Mouse (Mus musculus): Measurements from ENCODE around the gene Ubqln4. TPM values are rescaled to one million over a fixed set of nuclear protein-coding genes. Genes with fewer than 3 reads are reported as not detected.
"Not testable (repeated sequence)": the region's sequence is repeated elsewhere in the genome, so short reads cannot be mapped to it uniquely, and the experiment has no call there.

The Ubqln4 gene
- polyA plus RNA-seq, 1 experiment from 2014 or later = 43.5 TPM

DNA sequence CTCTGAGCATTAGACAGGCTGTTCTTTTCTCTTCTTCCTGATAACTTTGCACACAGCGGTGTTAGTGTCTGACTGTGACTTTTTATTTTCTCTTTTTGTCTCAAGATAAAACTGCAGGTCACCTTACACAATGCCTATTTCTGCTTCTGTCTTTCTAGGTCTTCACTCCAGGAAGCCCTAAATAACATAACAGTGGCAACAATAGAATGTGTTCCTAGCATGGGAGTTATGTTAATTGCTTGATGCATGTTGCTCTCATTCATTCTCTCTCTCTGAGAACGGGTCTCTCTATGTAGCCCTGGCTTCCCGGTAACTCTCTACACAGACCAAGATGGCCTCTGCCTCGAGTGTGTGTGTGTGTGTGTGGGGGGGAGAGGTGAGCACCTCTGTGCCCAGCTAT is 48.9 kb downstream of the Ubqln4 start:
- no peak for ATAC-seq
- 70% methylated on average over 4 of the region's 4 CpGs for WGBS

DNA sequence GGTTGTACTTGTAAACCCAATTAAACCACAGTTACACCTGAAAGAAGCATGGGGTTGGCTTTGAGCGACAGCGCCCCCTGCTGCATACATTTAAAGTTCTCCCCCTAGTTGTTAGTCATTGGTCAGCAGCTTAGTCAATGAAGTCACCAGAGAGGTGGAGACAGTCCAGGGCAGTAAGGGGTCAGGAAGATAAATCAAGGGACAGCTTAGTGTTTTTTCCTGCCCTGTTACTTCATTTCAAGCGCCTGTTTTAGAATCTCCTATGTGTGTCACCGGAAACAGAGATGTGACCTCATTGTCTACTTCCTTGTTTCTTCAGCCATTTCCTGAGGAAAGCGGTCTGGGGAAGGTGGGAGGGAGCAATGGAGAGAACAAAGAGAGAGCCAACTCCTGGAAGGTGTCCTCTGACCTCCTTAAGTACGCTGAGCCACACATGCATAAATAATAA is 50.2 kb downstream of the Ubqln4 start:
- no peak for ATAC-seq
- Histone ChIP-seq H3K27ac (ENCODE audit: low read length) (no peak overlapping the region), H3K36me3 (ENCODE audit: control insufficient read depth, insufficient read depth) (no peaks in the 10 kb centered on the region), H3K4me1 (replicated peaks; ENCODE audit: control insufficient read depth, insufficient read depth, low read length) (peaks cover 7% of the 10 kb centered on the region), H3K4me2 (ENCODE audit: low read length) (no peak overlapping the region), H3K9ac (replicated peaks; ENCODE audit: low read depth, low read length) (no peak overlapping the region), H3K27me3 (replicated peaks; ENCODE audit: control insufficient read depth, insufficient read depth, low read length) (no peaks in the 10 kb centered on the region), H3K9me3 (ENCODE audit: control insufficient read depth, low read length) (no peaks in the 10 kb centered on the region), H3K4me3 (replicated peaks; ENCODE audit: low read length) (no peak overlapping the region)
- WGBS = 30% methylated on average over 6 of the region's 6 CpGs

More for the DNA sequence above, 48.9 kb downstream of the Ubqln4 start:
- H3K27me3 ChIP-seq (replicated peaks; ENCODE audit: control insufficient read depth, insufficient read depth, low read length) = no peaks in the 10 kb centered on the region
- H3K9me3 ChIP-seq (ENCODE audit: control insufficient read depth, low read length) = no peaks in the 10 kb centered on the region
- H3K9ac ChIP-seq (replicated peaks; ENCODE audit: low read depth, low read length) = no peak overlapping the region
- no peak overlapping the region for H3K4me2 ChIP-seq (ENCODE audit: low read length)
- H3K4me1 ChIP-seq (replicated peaks; ENCODE audit: control insufficient read depth, insufficient read depth, low read length) = peaks cover 3% of the 10 kb centered on the region; the same call in 1 of the 2 replicates
- no peak overlapping the region for H3K27ac ChIP-seq (ENCODE audit: low read length)
- no peak overlapping the region for H3K4me3 ChIP-seq (replicated peaks; ENCODE audit: low read length)
- H3K36me3 ChIP-seq (ENCODE audit: control insufficient read depth, insufficient read depth) = no peaks in the 10 kb centered on the region

DNA sequence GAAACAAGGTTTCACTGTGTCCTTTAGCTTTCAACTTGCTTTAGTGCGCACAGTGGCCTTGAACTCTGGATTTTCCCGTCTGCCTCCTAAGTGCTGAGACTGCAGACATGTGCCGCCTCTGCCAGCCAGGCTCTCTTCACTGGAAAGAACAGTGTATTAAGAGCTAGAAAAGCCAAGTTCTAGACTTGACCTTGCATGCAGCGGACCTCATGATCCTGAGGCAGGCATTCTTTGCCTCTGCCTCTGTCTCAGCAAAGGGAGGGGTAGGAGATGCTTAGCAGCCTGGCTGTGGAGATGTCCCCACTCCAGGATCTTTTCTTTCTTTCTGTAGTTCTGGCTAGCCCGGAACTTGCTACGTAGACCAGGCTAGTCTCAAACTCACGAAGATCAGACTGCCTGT is 51.3 kb downstream of the Ubqln4 start:
- ATAC-seq = no peak
- no peak overlapping the region for H3K4me2 ChIP-seq (ENCODE audit: low read length)
- H3K9me3 ChIP-seq (ENCODE audit: control insufficient read depth, low read length) = no peaks in the 10 kb centered on the region
- no peak overlapping the region for H3K27ac ChIP-seq (ENCODE audit: low read length)
- no peak overlapping the region for H3K4me3 ChIP-seq (replicated peaks; ENCODE audit: low read length)
- H3K4me1 ChIP-seq (replicated peaks; ENCODE audit: control insufficient read depth, insufficient read depth, low read length) = peaks cover 7% of the 10 kb centered on the region
- H3K36me3 ChIP-seq (ENCODE audit: control insufficient read depth, insufficient read depth) = no peaks in the 10 kb centered on the region
- WGBS = 90% methylated on average over 7 of the region's 7 CpGs
- no peaks in the 10 kb centered on the region for H3K27me3 ChIP-seq (replicated peaks; ENCODE audit: control insufficient read depth, insufficient read depth, low read length)
- H3K9ac ChIP-seq (replicated peaks; ENCODE audit: low read depth, low read length) = no peak overlapping the region

DNA sequence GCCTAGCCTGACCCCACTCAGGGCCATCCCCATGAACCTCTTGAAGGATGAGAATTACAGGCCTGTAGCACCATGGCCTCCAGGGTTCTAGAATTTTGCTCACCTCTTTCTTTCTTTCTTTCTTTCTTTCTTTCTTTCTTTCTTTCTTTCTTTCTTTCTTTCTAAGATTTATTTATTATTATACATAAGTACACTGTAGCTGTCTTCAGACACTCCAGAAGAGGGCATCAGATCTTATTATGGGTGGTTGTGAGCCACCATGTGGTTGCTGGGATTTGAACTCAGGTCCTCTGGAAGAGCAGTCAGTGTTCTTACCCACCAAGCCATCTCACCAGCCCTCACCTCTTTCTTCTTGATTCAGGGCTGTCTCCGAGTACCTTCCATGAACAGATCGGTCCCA is 52.1 kb downstream of the Ubqln4 start, which contains the start of gene Arhgef2:
Gene Arhgef2, plus strand, starts transcription at position 301 of the 400 bp plus-strand sequence.
- not testable (repeated sequence) for H3K9ac ChIP-seq (replicated peaks; ENCODE audit: low read depth, low read length); ATAC-seq; H3K9me3 ChIP-seq (ENCODE audit: control insufficient read depth, low read length); H3K4me1 ChIP-seq (replicated peaks; ENCODE audit: control insufficient read depth, insufficient read depth, low read length); H3K4me3 ChIP-seq (replicated peaks; ENCODE audit: low read length); H3K27me3 ChIP-seq (replicated peaks; ENCODE audit: control insufficient read depth, insufficient read depth, low read length); H3K4me2 ChIP-seq (ENCODE audit: low read length); H3K36me3 ChIP-seq (ENCODE audit: control insufficient read depth, insufficient read depth); H3K27ac ChIP-seq (ENCODE audit: low read length)
- WGBS = 91% methylated on average over 2 of the region's 2 CpGs

DNA sequence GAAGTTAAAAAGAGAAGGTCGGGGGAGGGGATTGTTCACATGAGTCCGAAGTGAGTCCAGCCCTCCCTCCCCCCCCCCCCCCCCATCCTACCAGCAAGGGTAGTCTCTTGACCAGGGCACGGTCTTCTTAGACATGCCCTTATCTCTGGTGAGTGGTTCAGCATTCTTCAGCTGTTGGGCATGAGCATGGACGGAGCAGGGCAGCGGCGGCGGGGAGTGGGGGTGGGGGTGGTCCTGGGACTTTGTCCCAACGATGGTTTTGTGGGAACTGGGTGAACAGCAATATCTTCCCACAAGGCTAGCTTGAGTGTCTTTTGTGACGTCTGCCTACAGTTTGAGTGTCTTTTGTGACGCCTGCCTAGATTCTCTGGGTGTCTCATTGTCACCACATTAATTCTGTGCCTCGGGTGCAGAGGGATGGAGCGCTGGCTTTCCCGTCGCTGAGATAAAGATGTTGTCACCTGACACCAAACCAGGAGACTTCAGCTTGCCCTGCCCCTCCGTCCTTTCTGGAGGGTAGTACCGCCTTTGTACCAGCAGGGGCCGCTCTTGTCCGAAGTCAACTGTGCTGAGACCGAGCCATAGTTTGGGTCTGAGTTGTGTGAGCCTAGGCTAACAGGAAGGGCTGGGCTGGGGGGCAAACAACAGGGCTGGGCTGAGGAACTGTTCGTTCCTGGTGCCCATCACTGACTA is 53.7 kb downstream of the Ubqln4 start:
- Histone ChIP-seq H3K9me3 (ENCODE audit: control insufficient read depth, low read length) (no peaks in the 10 kb centered on the region), H3K4me2 (ENCODE audit: low read length) (peak overlapping the region; percentile 51), H3K27me3 (replicated peaks; ENCODE audit: control insufficient read depth, insufficient read depth, low read length) (no peaks in the 10 kb centered on the region), H3K36me3 (ENCODE audit: control insufficient read depth, insufficient read depth) (no peaks in the 10 kb centered on the region), H3K4me3 (replicated peaks; ENCODE audit: low read length) (peak overlapping the region; percentile 29), H3K9ac (replicated peaks; ENCODE audit: low read depth, low read length) (peak overlapping the region; percentile 40), H3K4me1 (replicated peaks; ENCODE audit: control insufficient read depth, insufficient read depth, low read length) (peaks cover 7% of the 10 kb centered on the region), H3K27ac (ENCODE audit: low read length) (no peak overlapping the region)
- under 1% methylated on average over 20 of the region's 20 CpGs for WGBS
- peak; percentile 91 for ATAC-seq

DNA sequence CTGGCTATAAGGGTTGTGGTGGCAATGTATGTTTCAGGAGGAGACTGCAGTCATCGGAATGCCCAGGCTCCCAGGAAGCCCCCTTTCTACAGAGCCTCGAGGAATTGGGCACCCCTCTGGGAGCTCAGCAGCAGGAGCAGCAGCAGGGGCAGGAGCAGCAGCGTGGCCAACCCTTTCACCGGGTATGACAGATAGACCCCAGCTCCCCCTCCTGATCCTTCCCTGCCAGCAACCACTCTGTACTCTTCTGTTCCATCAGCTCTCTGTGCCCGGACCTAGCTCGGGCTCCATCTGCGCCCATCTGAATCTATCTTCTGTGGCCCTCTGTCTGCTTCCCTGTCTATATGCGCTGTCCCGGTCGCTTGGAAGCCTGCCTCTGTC is 54.2 kb downstream of the Ubqln4 start:
- H3K27me3 ChIP-seq (replicated peaks; ENCODE audit: control insufficient read depth, insufficient read depth, low read length) = no peaks in the 10 kb centered on the region
- no peaks in the 10 kb centered on the region for H3K9me3 ChIP-seq (ENCODE audit: control insufficient read depth, low read length)
- WGBS = 21% methylated on average over 10 of the region's 10 CpGs
- H3K4me1 ChIP-seq (replicated peaks; ENCODE audit: control insufficient read depth, insufficient read depth, low read length) = peaks cover 7% of the 10 kb centered on the region
- H3K27ac ChIP-seq (ENCODE audit: low read length) = no peak overlapping the region
- H3K9ac ChIP-seq (replicated peaks; ENCODE audit: low read depth, low read length) = peak overlapping the region; percentile 36; the same call in 1 of the 2 replicates
- ATAC-seq = peak; percentile 67
- H3K4me2 ChIP-seq (ENCODE audit: low read length) = peak overlapping the region; percentile 51
- peak overlapping the region; percentile 21 for H3K4me3 ChIP-seq (replicated peaks; ENCODE audit: low read length)
- H3K36me3 ChIP-seq (ENCODE audit: control insufficient read depth, insufficient read depth) = no peaks in the 10 kb centered on the region

DNA sequence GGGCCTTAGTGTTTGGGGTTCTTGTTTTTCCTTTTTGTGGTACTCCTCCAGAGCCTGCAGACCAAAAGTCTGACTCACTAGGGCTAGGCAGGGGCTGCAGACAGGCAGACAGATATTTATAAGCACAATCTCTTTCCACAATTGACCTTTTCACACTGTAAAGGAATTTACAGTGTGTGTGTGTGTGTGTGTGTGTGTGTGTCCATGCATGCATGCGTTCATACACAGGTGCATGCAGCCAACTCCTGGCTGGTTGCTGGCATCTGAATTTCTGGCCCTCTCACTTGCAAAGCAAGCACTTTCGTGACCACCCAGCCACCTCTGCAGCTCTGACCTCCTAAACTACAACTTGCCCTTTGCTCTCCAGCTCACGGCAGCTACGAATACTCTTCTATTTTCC is 55.5 kb downstream of the Ubqln4 start:
- Histone ChIP-seq H3K27ac (ENCODE audit: low read length) (no peak overlapping the region), H3K4me3 (replicated peaks; ENCODE audit: low read length) (no peak overlapping the region), H3K4me2 (ENCODE audit: low read length) (no peak overlapping the region), H3K4me1 (replicated peaks; ENCODE audit: control insufficient read depth, insufficient read depth, low read length) (peaks cover 7% of the 10 kb centered on the region), H3K36me3 (ENCODE audit: control insufficient read depth, insufficient read depth) (no peaks in the 10 kb centered on the region), H3K9ac (replicated peaks; ENCODE audit: low read depth, low read length) (no peak overlapping the region), H3K27me3 (replicated peaks; ENCODE audit: control insufficient read depth, insufficient read depth, low read length) (no peaks in the 10 kb centered on the region), H3K9me3 (ENCODE audit: control insufficient read depth, low read length) (no peaks in the 10 kb centered on the region)
- ATAC-seq = no peak
- 85% methylated on average over 4 of the region's 4 CpGs for WGBS

DNA sequence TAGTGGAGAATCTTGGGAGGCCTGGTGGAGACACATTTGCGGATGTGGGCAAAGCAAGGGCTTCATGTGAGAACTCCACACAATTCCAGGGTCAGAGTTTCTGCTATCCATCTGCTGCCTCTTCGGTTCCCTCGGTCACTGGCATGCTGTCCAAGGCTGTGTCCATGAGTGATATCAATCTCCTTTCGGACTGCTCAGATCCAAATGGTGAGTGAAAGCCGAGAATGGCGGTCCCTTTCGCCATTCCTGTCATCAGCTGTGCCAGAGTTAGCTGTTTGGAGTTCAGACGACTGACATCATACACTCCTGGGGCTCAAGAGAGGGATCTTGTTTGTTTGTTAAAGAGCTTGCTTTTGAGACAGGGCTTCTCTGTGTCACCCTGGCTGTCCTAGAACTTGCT is 60.9 kb downstream of the Ubqln4 start:
- H3K4me2 ChIP-seq (ENCODE audit: low read length) = no peak overlapping the region
- no peak overlapping the region for H3K4me3 ChIP-seq (replicated peaks; ENCODE audit: low read length)
- no peak for ATAC-seq
- H3K4me1 ChIP-seq (replicated peaks; ENCODE audit: control insufficient read depth, insufficient read depth, low read length) = peaks cover 11% of the 10 kb centered on the region
- H3K9me3 ChIP-seq (ENCODE audit: control insufficient read depth, low read length) = no peaks in the 10 kb centered on the region
- 82% methylated on average over 8 of the region's 8 CpGs for WGBS
- no peaks in the 10 kb centered on the region for H3K36me3 ChIP-seq (ENCODE audit: control insufficient read depth, insufficient read depth)
- H3K27me3 ChIP-seq (replicated peaks; ENCODE audit: control insufficient read depth, insufficient read depth, low read length) = no peaks in the 10 kb centered on the region
- H3K27ac ChIP-seq (ENCODE audit: low read length) = no peak overlapping the region
- H3K9ac ChIP-seq (replicated peaks; ENCODE audit: low read depth, low read length) = no peak overlapping the region

DNA sequence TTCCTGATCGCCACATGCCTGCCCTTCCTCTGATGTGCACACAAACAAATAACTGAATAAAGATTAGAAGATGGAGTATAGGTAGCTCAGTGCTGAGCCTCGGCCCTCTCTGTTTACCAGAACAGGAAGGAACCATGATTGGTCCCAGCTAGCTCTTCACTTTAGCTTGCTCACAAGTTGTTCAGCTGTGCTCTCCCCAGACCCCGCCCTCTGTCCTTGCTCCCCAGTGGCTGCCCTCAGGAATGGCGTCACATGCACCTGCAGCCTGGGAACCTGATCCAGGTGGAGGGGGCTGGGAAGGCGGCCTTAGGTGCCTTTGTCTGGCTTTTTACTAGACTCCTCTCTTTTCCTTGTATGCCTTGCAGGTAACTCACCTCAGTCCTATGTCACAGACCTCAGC is 61.6 kb downstream of the Ubqln4 start:
- Histone ChIP-seq H3K4me3 (replicated peaks; ENCODE audit: low read length) (no peak overlapping the region), H3K27ac (ENCODE audit: low read length) (no peak overlapping the region), H3K4me1 (replicated peaks; ENCODE audit: control insufficient read depth, insufficient read depth, low read length) (peaks cover 11% of the 10 kb centered on the region), H3K4me2 (ENCODE audit: low read length) (no peak overlapping the region), H3K36me3 (ENCODE audit: control insufficient read depth, insufficient read depth) (no peaks in the 10 kb centered on the region), H3K27me3 (replicated peaks; ENCODE audit: control insufficient read depth, insufficient read depth, low read length) (no peaks in the 10 kb centered on the region), H3K9ac (replicated peaks; ENCODE audit: low read depth, low read length) (no peak overlapping the region), H3K9me3 (ENCODE audit: control insufficient read depth, low read length) (no peaks in the 10 kb centered on the region)
- 68% methylated on average over 5 of the region's 5 CpGs for WGBS
- ATAC-seq = no peak

Measured in forebrain, embryonic 16.5 days (tissue).